Mouse (Mus musculus) B cell, adult 2 months (primary cell): ENCODE results near the gene Eya3.
A peak's percentile ranks its signal among the peaks of the same experiment; 100 is the strongest.
"Not testable (repeated sequence)": the region's sequence is repeated elsewhere in the genome, so short reads cannot be mapped to it uniquely, and the experiment has no call there.

Experiments used
- DNase-seq, 2 experiments: peaks; one replicate each; pipeline ENCODE4 v3.0.0; 2022

Gene Eya3

DNA sequence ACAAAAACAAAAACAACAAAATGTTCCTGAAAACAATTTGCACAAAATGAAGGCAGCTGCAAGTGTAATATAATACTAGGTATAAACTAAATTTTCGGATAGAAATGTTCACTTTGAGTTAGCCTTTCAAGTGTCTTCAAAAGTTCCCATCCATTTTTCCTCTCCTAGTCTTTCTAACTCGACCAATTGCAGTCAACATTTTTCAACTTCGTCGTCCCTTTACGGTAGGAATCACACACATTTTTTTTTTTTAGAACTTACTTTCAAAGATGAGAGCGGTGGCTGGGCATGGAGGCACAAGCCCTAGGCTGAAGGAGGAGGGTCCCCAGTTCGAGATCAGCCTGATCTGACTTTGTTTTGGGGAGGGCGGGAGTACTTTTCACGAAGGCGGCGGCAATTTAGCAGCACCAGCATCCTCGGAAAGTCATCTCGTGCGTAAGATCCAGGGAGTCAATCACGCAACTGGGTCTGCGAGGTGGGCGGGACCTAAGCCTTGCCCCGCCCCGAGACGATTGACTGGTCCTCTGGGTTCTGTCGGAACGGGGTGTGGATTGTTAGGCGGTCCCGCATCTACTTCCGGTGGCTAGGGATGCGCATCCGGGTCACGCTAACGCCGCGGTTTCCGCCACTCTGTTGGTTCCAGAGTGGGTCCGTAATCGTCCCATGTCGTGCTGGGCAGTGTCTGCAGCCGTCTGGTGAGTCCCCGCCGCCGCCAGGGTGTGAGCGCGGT lies at the start of gene Eya3:
Eya3 (plus strand) TSS at position 527 of the 730 bp plus-strand sequence.
- DNase-seq, result peak; percentile 95

DNA sequence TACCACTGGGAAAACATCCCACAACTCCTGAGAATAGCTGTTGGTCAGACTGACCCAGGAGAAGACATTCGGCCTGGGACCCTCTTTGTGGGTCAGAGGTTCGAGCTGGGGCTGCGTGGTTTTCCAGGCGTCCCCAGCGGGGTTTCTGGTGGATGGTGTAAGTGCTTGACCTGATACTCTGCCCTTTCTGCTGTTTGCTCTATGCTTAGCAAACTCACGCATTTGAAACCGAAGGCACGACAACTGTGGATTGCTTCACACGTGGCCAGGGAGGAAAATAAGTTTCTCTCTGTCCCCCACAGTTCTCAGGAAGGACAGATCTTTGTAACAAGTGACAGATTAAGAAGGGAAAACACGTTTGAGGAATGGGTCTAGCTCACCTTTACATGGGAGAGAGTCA lies 48.1 kb upstream of the Eya3 start:
- DNase-seq, result no peak

DNA sequence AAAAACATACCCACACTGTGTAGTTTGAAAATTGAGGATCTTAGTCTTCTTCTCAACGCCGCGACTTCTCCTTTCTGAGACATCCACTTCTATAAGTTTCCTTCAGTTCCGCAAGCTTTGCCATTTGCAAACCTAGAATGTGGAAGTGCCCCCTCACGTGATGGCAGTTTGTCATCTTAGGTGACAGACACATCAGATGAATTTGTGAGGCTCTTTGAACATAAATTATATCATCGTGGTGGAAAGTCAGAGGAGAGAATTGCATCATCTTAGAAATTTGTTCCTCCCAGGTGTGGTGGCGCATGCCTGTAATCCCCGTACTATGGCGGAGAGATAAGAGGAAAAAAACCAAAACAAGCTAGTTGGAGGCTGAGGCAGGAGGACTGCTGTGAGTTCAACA lies 45.8 kb upstream of the Eya3 start:
- peak; percentile 83 to 89 for DNase-seq

DNA sequence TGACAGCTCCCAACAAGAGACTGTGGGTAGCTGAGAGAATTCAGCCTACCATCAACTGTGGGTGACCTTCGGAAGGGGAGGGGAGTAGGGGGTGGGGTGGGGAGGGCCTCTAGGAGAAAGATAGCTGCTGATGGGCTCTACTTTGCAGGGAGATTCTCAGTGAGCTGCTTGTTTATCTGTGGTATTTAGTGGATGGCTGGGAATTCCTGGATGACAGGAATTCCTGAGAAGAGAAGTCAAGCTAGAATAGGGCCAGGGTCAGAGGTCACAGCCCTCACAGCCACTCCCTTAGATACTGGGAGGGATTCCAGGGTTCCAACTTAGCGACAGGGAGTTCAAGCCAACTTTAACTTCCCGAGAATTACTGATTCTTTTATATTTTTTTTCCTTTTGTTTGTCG lies 44.6 kb upstream of the Eya3 start:
- no peak for DNase-seq

DNA sequence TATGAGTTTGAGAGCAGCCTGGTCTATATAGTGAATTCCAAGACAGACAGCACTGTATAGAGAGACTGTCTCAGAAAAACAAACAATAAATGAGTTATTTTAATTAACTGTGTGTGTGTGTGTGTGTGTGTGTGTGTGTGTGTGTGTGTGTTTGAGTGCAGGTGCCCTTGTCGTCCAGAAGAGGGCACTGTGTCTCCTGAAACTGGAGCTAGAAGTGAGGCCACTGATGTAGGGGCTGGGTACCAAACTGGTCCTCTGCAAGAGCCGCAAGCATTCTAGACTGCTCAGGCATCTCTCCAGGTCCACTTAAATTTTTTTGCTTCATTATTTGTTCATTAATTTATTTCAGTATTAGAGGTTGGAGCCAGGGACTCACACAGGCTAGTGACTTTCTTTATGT lies 39.9 kb upstream of the Eya3 start:
- DNase-seq, result no peak

DNA sequence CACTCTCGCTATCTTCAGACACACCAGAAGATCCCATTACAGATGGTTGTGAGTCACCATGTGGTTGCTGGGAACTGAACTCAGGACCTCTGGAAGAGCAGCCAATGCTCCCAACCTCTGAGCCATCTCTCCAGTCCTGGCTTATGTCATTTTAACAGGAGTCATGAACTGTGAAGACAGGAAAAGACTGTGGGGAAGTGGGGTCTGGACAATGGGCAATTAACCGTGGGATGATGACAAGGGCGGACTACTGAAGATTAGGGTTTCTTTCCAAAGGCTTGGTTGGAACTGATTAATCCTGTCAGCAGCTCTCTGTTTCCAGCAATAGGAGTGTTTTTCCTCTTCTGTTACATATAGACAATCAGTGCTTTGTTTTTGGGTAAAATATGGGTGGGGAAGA lies 39.0 kb upstream of the Eya3 start:
- DNase-seq, result no peak

DNA sequence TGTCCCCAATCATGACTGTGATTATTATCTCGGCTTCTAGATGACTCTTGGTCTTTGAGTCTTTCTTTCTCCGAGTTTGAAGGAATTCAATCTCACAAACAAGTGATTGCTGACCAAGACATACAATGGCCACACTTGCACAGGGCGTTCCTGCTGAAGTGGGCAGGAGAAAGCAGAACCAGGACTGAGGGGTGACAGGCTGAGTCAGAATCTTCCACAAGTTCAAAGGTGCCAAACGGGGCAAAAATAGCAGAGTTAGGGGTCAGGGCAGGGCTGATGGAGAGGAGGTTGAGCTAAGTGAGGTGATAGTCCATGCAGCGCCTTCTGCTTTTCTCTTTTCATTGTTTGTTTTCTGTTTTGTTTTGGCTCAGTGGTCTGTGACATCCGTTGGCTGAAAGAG lies 38.3 kb upstream of the Eya3 start:
- DNase-seq, result no peak

DNA sequence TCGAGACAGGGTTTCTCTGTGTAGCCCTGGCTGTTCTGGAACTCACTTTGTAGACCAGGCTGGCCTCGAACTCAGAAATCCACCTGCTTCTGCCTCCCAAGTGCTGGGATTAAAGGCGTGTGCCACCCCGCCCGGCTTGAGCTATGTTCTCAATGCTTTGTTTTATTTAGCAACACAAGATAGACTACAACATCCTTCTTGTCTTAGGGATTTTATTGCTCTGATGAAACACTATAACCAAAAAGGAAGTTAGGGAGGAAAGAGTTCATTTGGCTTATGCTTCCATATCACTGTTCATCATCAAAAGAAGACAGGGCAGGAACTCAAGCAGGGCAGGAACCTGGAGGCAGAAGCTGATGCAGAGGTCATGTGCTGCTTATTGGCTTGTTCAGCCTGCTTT lies 37.5 kb upstream of the Eya3 start:
- DNase-seq, result not testable (repeated sequence)

DNA sequence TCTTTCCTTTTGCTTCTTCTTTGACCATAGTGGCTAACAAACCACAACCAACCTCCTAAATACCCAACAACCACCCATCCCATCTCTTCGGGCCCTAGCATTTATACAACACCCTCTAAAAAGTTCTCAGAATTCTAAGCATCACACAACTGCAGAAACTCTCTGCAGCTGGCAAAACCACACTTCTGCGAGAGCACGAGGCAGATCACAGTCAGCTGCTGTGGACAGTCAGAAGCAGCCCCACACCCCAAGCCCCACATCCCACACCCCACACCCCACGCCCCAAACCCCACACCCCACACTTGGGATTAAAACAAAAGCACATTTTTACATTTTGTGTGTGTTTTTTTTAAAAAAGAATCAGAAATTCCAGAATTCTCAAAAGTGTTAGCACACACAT lies 35.3 kb upstream of the Eya3 start:
- no peak for DNase-seq

DNA sequence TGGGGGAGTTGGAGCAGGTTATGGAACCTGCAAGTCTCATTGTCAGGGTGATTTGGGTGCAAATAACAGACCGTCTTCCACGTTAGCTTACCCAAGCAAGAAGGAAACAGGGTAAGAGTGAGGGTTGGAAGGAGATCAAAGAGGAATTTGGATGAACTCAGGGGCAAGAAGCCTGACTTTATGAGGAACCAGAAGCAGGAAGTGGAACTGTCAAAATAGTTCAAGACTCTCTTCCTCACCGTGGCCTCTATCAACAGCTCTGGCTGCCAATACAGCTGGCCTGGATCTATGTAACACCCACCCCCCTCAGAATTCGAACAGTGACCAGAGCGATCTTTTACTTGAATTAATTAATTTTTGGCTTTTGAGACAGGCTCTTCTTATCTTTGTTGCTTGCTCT lies 33.0 kb upstream of the Eya3 start:
- DNase-seq, result no peak

DNA sequence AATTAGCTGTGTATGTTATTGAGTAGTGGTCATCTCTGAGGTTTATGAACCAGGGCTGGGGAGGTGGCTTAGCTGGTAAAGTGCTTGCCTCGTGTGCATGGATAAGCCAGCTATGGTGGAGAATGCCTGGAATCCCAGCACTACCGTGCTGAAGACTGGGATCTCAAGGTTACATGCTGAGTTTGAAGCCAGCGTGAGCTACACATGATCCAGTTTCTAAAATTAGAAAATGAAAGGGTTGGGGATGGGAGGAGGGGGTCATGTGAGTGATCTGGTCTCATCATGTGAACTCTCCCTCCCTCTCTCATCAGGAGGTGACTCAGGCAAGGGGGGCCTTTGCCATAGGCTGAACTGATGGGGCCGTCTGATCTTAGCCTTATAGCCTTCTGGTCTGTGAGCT lies 30.6 kb upstream of the Eya3 start:
- DNase-seq, result no peak

DNA sequence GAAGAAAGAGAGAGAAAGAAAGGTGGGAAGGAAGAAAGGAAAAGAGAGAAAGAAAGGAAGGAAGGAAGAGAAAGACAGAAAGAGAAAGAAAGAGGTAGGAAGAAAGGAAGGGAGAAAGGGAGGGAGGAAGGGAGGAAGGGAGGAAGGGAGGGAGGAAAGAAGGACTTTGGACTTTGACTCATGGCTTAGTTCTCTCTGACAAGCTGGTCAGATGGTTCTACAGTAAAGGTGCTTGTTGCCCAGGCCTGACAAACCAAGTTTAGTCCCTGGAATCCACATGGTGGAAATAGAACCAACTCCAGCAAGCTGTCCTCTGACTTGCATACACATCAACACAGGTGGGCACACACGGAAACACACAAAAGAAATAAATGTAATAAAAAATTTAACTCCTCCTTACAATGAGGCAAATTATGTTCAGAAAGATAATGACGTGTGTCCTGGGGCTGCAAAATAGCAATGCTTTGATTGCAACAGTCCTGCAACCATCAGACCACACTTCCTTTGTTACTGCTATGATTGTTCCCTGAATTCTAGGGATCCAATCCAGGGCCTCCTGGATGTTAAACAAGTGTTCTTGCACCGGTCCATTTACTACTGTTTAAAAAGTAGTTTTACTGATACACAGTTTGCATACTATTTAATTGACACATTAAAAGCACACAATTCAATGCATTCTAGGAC lies 28.3 kb upstream of the Eya3 start:
- no peak for DNase-seq

DNA sequence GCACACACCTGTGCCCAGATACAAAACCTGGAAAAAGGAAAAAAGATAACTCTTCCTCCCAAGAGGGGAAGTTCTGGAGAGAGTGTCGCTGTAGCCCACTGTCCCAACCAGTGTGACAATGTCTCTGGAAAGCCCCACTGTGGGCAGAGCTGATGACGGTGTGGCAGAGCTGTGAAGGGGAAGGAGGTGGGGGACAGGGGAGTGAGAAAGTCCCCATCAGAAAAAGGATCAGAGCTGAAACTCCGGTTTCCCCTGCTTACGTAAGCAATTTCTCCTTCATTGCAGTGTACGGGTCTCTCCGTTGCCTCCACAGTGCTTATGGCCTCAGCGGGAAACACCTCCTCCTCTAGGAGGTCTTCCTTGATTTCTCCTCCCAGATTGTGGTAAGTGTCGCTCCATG lies 27.5 kb upstream of the Eya3 start:
- no peak for DNase-seq

DNA sequence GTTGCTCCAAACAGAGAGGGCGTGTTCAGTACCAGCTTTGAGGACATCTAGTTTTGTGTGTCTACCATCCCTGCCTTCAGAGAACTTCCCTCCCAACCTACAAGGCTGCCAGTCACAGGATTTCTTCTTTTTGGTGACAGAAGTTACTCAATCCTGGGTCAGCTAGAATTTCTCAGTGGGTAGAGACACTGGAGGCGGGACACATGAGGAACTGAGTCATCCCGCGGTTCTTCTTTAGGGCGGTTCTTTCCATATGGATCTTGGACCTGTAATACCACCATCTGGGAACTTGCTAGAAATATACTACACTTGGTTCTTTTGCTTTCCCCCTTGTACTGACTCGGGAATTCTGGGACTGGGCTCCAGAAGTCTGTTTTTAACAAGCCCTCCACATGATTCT lies 20.9 kb upstream of the Eya3 start:
- no peak for DNase-seq

DNA sequence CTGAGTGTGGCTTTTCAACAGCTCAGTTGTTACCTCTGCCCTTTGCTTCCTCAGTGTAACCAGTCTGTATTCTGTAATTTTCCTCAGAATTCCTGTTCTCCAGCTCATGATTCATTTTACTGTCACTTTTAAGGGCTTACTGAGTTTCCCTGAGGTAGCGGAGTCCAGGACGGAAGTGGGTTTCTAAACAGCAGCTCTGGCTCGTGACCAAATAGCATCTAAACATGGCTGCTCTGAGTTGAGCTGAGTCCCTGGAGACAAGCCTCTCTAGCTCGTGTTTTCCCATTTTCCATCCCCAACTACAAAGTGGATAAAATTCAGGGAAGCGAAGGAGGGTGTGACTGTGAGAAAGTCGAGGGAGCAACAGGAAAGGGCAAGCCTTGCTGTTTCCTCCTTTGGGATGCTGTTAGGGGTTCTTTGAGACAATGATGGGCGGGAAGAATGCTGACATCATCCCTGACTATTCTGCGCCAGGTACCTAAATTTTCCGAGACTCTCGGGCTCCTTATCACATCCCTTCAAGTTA lies 19.9 kb upstream of the Eya3 start:
- DNase-seq, result no peak

DNA sequence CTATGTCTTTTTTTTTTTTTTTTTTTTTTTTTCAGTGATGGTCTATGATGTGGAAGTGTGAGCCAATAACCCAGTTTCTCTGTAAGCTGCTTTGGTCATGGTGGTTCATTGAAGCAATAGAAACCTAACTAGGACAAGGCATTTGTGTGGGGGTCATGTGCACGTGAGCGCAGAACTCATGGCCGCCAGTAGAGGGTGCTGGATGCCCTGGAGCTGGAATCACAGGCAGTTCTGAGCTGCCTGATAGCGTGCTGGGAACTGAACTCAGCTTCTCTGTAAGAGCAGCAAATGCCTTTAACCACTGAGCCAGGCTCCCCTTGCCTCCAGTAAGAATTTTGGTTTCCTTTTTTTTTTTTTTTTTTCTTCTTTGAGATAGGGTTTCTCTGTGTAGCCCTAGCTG lies 18.7 kb upstream of the Eya3 start:
- no peak for DNase-seq

DNA sequence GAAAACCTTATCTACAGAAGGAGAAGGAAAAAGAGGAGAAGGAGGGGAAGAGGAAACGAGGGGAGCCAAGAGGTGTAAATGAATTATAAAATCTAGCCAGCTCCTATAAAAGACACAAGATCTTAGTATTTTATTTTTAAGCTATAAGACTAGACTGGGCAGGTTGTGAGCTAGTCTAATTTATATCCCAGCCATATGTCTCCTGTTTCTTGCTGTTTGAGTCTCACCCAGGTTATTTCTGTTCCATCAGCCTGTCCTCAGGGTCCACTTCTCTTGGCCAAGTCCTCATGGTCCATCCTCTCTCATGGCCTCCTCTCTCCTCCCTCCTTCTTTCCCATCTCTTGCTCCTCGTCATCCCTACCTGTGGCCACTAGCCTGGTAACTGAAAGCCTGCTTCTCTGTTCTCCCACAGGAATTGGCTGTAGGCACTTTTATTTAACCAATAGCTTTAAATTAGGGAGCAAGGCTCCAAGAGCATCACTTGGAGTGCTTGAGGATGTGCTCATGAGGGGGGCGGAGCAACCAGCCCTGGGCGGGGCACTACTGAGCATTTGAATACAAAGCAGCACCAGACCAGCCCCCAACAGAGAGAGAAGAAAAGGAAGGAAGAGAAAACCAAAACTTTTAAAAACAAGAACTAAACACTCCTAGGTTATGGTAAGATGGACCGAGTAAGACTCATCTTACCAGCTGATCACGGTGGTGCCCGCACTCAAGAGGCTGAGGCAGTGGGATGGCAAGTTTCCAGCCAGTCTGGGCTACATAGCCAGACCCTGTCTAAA lies 17.3 kb upstream of the Eya3 start:
- DNase-seq, result peak; percentile 55 to 62

DNA sequence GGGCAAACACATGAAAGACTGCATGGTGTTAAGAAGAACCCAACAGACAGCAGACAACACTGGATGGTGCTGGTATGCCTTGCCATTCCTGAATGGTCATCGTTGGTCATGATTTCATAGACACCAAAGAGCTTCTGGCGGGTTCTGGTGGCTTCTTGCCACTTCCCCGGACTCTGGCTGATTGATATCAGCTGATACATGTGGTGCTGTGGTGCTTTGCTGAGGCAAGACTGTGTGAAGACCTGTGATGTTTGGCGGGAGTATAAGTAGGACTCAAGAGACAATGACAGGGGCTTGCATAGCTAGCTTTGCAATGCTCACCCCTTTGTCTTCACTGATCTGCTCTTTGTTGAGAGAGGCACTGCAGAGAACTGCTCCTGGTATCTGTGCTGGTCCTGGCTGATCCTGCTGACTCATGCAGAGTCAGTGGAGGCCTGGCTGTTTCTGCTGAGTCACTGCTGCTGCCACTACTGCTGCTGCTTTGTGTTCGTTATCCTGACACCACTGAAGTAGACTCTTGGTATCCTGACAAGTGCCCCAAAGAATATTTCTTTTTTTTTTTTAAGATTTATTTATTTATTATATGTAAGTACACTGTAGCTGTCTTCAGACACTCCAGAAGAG lies 14.6 kb upstream of the Eya3 start:
- no peak for DNase-seq

DNA sequence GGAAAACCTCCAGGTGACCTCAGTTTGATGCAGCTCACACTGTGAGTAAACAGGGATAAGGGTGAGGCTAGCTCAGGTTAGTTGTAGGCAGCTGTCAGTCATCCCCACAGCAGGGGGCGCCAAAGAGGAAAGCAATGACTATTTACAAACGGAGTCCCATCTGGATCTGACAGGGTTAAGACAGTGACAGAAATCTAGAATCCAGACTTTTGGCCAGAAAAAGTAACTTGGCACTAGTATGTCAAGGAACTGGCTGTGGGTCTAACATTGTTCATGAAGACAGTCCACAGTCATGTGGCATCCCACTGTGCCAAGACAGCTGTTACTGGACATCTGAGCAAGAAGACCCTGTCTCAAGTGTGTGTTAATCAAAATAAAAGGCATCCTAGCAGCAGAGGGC lies 10.0 kb upstream of the Eya3 start:
- DNase-seq, result peak; percentile 78 to 80

DNA sequence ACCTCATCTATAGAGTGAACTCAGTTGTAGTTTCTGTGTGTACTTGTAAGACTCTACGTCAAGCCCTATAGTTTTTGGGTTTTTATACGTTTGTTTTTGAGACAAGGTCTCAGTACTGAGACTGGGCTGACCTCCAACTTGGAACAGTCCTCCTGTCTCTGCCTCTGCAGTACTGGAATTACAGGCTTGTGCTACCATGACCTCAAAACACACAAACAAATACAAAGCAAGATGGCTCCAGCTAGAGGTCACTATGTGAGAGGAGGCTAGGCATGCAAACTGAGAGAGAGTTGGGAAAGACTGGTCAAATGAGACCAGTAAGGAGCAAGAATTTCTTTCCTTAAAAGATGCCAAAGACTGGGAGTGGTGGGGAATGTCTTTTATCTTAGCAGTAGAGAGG lies 2.8 kb upstream of the Eya3 start:
- no peak for DNase-seq

DNA sequence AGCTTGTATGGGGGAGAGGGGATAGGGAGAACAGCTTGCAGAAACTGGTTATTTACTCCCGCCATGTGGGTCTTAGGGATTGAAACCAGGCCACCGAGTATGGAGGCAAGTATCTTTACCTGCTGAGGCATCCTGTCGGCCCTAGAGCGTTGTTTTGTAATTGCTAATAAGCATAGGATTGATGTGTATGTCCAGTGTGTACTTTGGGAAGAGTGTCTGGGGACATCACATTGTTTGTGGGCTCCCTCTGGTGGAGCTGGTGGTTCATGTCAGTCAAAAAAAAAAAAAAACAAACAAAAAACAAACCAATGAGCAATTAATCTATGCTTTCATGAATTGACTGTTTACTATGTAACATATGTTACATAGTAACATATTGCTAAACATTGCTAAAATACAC lies 2.2 kb upstream of the Eya3 start:
- peak; percentile 60 to 62 for DNase-seq

DNA sequence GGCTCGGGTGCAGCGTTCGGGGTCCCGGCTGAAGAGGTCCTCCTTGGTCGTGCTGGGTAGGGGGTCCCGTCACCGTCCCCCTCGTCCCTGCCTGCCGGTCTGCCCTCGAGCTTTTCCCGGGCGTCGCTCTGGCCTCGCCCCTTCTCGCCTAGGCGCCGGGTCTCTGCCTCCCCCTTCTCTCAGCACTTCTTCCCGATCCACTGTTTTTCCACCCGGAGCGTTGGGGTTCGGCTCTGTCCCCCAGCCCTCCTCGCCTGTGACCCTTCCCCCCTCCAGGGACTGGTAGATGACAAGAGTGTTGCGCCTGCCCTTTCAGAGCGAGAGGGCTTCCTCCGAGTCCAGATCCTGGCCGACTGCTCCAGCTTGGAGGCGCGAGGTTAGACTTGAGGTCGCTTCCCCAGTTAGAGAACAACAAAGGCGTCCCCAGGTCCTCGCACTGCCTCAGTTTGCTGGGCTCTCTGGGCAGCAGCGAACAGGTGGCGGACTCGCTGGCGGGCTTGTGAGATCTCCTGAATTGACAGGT lies 465 bp downstream of the Eya3 start:
- peak in 1 of 2 experiments; percentile 34 for DNase-seq

DNA sequence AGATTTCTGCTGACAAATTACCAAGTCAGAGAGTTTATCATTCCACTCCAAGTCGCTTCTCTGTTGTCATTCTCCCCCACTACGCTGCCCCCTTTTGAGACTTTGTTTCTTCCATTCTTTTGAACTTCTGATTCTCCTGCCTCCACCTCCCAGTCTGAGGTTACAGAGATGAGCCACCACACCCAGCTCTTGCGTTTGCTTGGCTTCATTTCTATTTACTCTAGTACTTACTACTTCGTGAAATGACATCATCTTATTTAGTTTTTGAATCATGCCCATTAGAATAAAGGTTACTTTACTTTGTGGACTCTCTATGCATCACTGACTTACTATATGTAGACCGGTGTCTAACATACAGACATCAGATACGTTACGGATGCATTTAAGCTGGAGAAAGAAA lies 8.7 kb downstream of the Eya3 start:
- no peak for DNase-seq
